Mouse (Mus musculus): ENCODE measurements around the gene Pgam2. TPM values are rescaled to one million over a fixed set of nuclear protein-coding genes. Genes with fewer than 3 reads are reported as not detected.

The Pgam2 gene
- polyA plus RNA-seq, 1 experiment from 2014 or later = 42.8 TPM

DNA sequence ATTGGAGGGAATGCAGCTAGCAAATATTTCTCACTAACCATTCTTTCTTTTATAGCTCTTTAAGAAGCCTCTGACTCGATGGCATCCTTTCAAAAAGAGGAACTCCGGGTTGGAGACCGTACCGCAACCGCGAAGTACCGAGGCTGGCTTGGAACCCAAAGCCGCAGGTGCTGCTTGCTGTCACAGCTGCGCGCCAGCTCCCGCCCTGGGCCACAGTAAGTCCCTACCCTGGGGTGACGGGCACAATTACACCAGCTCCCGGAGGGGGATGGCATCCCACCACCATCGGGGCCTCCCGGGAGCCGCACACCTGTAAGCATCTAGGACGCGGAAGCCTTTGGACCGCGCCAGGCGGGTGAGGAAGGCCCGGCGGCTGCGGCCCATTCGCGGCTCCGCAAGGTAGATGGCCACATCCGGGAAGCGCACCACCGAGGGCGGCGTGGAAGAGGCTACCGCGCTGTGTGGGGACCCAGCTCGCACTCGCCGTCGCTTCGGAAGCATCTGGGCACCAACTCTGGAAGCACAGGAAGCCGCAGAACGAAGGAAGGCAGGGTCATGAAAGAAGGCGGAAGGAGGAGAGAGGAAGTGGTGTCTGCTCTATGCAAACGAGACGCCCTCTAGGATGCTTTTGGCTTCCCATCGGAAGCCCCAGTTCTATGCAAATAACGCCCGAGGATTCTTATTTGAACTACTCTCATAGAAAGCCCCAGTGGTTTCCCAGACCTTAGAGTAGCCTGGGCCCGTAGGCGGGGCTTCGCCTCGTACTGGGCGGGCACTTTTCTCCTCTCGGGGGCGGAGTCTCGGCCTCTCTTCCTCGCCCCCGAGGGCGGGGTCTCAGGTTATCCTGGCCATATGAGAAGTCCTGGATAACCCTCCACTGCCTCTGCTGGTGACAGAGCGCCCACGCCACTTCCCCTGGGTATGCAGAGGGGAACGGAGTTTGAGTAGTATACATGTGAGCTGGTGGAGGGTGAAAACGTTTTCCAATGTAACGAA lies 34.0 kb upstream of the Pgam2 start, which contains the start of gene Polm:
Gene Polm (minus strand): TSS at position 766 of the 996 bp plus-strand sequence.
- peaks cover 21% of the 10 kb centered on the region for H3K36me3 ChIP-seq (ENCODE audit: insufficient read depth, low read length)
- H3K27me3 ChIP-seq (ENCODE audit: insufficient read depth, low read length) = no peaks in the 10 kb centered on the region
- peak within 1 kb of the TSS; percentile 76 for H3K9ac ChIP-seq (replicated peaks; ENCODE audit: low read length)
- H3K4me2 ChIP-seq (replicated peaks; ENCODE audit: low read depth, low read length) = peak within 1 kb of the TSS; percentile 78
- WGBS = under 1% methylated on average over 63 of the region's 63 CpGs
- H3K4me1 ChIP-seq (ENCODE audit: insufficient read depth, low read length) = peaks cover 11% of the 10 kb centered on the region; the same call in 1 of the 2 replicates
- 0 out of 2 replicates have a peak, but pooled peaks cover 2% of the 10 kb centered on the region for H3K9me3 ChIP-seq (ENCODE audit: low read length)
- H3K27ac ChIP-seq (ENCODE audit: low read length) = peak within 1 kb of the TSS; percentile 86
- peak within 1 kb of the TSS; percentile 64 for H3K4me3 ChIP-seq (ENCODE audit: low read length)
- ATAC-seq (ENCODE audit: low FRiP score, low TSS enrichment) = peak; percentile 97

DNA sequence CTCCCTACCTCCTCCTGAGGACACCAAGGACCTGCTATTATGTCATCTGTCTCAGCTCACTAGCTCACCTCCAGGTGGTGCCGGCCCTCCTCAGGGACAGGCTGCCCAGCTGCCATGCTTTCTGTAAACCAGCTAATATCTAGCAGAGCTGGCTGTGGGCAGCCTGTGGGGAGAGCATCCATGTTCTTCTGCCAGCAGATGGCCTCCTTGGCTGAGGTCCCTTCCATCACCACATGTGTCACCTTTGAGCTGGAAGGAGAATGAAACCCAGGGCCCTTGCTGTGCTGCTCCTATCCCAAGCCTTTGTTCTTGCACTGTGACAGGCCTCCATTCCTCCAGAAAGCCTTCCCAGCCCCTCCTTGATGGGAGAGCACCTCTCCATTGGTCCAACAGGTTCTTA lies 32.6 kb upstream of the Pgam2 start:
- ATAC-seq (ENCODE audit: low FRiP score, low TSS enrichment) = no peak
- H3K4me3 ChIP-seq (ENCODE audit: low read length) = no peak overlapping the region
- 41% methylated on average over 1 of the region's 1 CpGs for WGBS

DNA sequence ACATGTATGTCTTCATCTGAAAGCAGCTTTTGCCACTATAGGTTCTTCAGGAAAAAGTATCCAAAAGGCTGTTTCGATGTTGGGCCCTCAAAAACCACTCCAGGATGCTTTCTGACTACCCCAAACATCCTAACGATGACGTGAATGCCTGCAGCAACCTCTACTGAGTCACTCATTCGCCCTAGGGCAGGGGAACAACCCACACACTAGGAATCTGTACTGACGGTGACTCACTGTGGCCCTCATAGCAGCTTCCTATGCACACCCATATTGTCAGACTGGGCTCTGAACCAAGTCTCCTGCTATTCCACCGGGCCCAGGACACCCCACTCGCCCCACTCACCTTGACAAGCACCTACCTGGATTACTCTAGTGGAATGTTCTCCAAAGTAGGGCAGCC lies 31.5 kb upstream of the Pgam2 start:
- WGBS = 84% methylated on average over 7 of the region's 7 CpGs
- no peak for ATAC-seq (ENCODE audit: low FRiP score, low TSS enrichment)
- H3K4me1 ChIP-seq (ENCODE audit: insufficient read depth, low read length) = peaks cover 11% of the 10 kb centered on the region; the same call in 1 of the 2 replicates

More for the DNA sequence above, 32.6 kb upstream of the Pgam2 start:
- Histone ChIP-seq H3K9me3 (ENCODE audit: low read length) (0 out of 2 replicates have a peak, but pooled peaks cover 2% of the 10 kb centered on the region), H3K4me1 (ENCODE audit: insufficient read depth, low read length) (peaks cover 11% of the 10 kb centered on the region; the same call in 1 of the 2 replicates), H3K36me3 (ENCODE audit: insufficient read depth, low read length) (peaks cover 32% of the 10 kb centered on the region), H3K4me2 (replicated peaks; ENCODE audit: low read depth, low read length) (no peak overlapping the region), H3K9ac (replicated peaks; ENCODE audit: low read length) (no peak overlapping the region), H3K27me3 (ENCODE audit: insufficient read depth, low read length) (no peaks in the 10 kb centered on the region), H3K27ac (ENCODE audit: low read length) (no peak overlapping the region)

DNA sequence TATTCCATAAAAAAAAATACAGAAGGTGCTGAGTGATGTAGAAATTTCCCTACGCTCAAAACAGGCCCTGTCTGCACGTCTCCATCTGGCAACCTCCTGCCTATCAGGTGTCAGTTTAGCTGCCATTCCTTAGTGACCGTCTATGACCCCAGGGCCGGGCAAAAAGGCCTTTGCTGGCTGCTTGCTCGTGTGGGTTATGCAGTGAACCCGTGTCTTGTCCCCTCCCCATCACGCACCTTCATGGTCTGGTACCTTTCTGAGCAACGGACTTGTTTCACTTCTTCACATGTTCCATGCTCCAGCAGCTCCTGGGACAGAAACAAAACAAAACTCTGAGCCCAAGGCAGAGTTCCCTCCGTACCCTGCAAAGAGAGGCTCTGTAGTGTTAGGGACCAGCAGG lies 31.0 kb upstream of the Pgam2 start:
- H3K9ac ChIP-seq (replicated peaks; ENCODE audit: low read length) = no peak overlapping the region
- WGBS = 57% methylated on average over 9 of the region's 9 CpGs
- H3K9me3 ChIP-seq (ENCODE audit: low read length) = no peaks in the 10 kb centered on the region
- H3K4me3 ChIP-seq (ENCODE audit: low read length) = no peak overlapping the region
- peaks cover 41% of the 10 kb centered on the region for H3K36me3 ChIP-seq (ENCODE audit: insufficient read depth, low read length)
- no peak overlapping the region for H3K27ac ChIP-seq (ENCODE audit: low read length)
- ATAC-seq (ENCODE audit: low FRiP score, low TSS enrichment) = no peak
- no peaks in the 10 kb centered on the region for H3K27me3 ChIP-seq (ENCODE audit: insufficient read depth, low read length)
- H3K4me1 ChIP-seq (ENCODE audit: insufficient read depth, low read length) = peaks cover 11% of the 10 kb centered on the region; the same call in 1 of the 2 replicates
- H3K4me2 ChIP-seq (replicated peaks; ENCODE audit: low read depth, low read length) = no peak overlapping the region

More for the DNA sequence above, 31.5 kb upstream of the Pgam2 start:
- H3K4me3 ChIP-seq (ENCODE audit: low read length) = no peak overlapping the region
- peaks cover 39% of the 10 kb centered on the region for H3K36me3 ChIP-seq (ENCODE audit: insufficient read depth, low read length)
- no peaks in the 10 kb centered on the region for H3K27me3 ChIP-seq (ENCODE audit: insufficient read depth, low read length)
- no peak overlapping the region for H3K9ac ChIP-seq (replicated peaks; ENCODE audit: low read length)
- H3K27ac ChIP-seq (ENCODE audit: low read length) = no peak overlapping the region
- H3K4me2 ChIP-seq (replicated peaks; ENCODE audit: low read depth, low read length) = no peak overlapping the region
- no peaks in the 10 kb centered on the region for H3K9me3 ChIP-seq (ENCODE audit: low read length)

DNA sequence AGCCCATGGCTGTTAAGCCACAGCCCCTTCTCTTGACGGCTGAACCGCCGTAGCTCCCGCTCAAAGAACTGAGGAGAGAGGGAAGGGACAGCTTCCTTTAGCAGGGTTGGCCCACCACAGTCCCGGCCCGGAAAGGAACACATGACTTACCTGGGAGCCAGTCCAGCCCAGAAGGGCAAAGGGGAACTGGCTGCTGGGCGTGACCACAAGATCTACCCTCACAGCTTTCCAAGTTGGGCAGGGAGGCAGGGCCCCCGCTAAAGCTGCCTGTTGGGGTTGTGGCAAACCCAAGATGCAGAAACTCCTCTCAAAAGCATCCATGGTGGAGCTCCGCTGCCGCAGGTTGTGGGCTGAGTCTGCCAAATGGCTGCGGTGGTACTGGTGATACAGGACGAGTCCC lies 25.8 kb upstream of the Pgam2 start:
- no peaks in the 10 kb centered on the region for H3K4me1 ChIP-seq (ENCODE audit: insufficient read depth, low read length)
- no peak overlapping the region for H3K9ac ChIP-seq (replicated peaks; ENCODE audit: low read length)
- H3K27me3 ChIP-seq (ENCODE audit: insufficient read depth, low read length) = no peaks in the 10 kb centered on the region
- peaks cover 45% of the 10 kb centered on the region for H3K36me3 ChIP-seq (ENCODE audit: insufficient read depth, low read length)
- no peak overlapping the region for H3K4me3 ChIP-seq (ENCODE audit: low read length)
- 94% methylated on average over 12 of the region's 12 CpGs for WGBS
- no peak overlapping the region for H3K27ac ChIP-seq (ENCODE audit: low read length)
- no peak for ATAC-seq (ENCODE audit: low FRiP score, low TSS enrichment)
- no peak overlapping the region for H3K4me2 ChIP-seq (replicated peaks; ENCODE audit: low read depth, low read length)
- H3K9me3 ChIP-seq (ENCODE audit: low read length) = no peaks in the 10 kb centered on the region

DNA sequence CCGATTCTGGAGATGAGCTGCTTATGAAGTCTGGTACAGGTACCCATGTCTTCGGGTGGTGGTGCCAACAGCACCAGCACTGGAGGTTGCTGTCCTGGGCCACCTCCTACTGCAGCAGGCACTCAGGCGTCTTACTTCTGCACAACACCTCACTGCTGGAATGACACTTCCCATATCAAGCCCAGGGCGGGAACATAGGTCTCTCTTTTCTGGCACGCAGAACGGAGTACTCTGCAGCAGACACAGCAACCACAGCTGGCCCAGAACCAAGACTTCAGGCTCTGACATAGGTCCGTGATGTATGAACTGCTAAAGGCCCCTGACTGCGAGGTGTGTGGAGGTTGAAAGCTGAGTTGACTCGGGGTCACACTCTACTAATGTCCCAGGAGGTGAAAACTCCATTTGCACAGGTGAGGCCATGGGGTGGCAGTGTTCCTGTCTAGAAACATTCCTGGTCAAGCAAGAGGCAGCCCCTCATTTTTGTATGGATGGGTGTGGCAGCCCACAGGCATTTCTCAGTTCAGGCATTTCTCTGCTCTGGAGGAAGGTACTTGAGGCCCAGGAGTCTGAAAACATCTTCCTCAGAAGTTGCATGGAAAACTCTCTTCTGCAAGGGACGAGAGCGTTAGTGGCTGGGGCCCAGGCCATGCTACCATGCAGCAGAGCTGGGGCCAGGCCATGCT lies 25.1 kb upstream of the Pgam2 start:
- no peak overlapping the region for H3K4me2 ChIP-seq (replicated peaks; ENCODE audit: low read depth, low read length)
- H3K36me3 ChIP-seq (ENCODE audit: insufficient read depth, low read length) = peaks cover 40% of the 10 kb centered on the region
- no peak overlapping the region for H3K4me3 ChIP-seq (ENCODE audit: low read length)
- no peak overlapping the region for H3K27ac ChIP-seq (ENCODE audit: low read length)
- WGBS = 88% methylated on average over 11 of the region's 11 CpGs
- ATAC-seq (ENCODE audit: low FRiP score, low TSS enrichment) = no peak
- H3K9ac ChIP-seq (replicated peaks; ENCODE audit: low read length) = no peak overlapping the region
- H3K9me3 ChIP-seq (ENCODE audit: low read length) = no peaks in the 10 kb centered on the region
- no peaks in the 10 kb centered on the region for H3K27me3 ChIP-seq (ENCODE audit: insufficient read depth, low read length)
- H3K4me1 ChIP-seq (ENCODE audit: insufficient read depth, low read length) = no peaks in the 10 kb centered on the region

DNA sequence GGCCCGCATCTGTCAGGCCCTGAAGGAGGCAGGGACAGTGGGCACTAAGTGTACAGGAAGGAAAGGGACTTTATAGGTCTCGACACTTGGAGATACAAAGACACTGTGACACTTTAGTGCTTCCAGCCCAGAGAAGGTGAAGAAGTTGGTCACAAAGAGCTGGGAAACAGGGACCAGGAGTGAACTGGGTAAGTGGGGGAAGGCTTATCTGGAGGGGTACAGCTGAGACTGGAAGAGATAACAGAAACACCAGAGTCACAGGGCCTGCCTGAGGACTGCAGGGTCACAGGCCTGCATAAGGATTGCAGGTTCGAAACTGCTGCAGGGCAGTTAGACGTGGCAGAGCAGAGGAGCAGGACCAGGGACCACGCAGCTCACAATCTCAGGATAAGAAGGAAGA lies 24.4 kb upstream of the Pgam2 start:
- H3K27ac ChIP-seq (ENCODE audit: low read length) = no peak overlapping the region
- no peaks in the 10 kb centered on the region for H3K27me3 ChIP-seq (ENCODE audit: insufficient read depth, low read length)
- WGBS = 93% methylated on average over 5 of the region's 5 CpGs
- no peak overlapping the region for H3K9ac ChIP-seq (replicated peaks; ENCODE audit: low read length)
- no peak overlapping the region for H3K4me2 ChIP-seq (replicated peaks; ENCODE audit: low read depth, low read length)
- no peaks in the 10 kb centered on the region for H3K9me3 ChIP-seq (ENCODE audit: low read length)
- no peaks in the 10 kb centered on the region for H3K4me1 ChIP-seq (ENCODE audit: insufficient read depth, low read length)
- no peak for ATAC-seq (ENCODE audit: low FRiP score, low TSS enrichment)
- peaks cover 36% of the 10 kb centered on the region for H3K36me3 ChIP-seq (ENCODE audit: insufficient read depth, low read length)
- no peak overlapping the region for H3K4me3 ChIP-seq (ENCODE audit: low read length)

DNA sequence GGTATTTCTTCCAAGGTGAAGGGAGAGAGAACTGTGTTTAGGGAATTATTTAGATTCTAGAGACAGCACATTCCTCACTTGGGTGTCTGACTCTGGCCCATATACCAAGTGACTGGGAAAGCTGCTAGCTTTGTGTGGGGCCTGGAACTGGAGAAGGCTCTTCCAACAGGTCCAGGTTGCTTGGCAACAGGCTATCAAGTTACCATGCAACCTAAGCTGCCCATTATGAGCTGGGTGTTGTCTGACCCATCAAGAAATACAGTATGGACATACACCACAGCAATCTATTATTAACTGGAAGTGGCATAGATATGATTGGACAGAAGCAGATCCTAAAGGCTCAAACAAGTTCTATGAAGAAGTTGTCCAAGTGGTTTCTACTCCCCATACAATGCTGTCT lies 21.9 kb upstream of the Pgam2 start:
- H3K27ac ChIP-seq (ENCODE audit: low read length) = no peak overlapping the region
- H3K4me2 ChIP-seq (replicated peaks; ENCODE audit: low read depth, low read length) = no peak overlapping the region
- ATAC-seq (ENCODE audit: low FRiP score, low TSS enrichment) = no peak

DNA sequence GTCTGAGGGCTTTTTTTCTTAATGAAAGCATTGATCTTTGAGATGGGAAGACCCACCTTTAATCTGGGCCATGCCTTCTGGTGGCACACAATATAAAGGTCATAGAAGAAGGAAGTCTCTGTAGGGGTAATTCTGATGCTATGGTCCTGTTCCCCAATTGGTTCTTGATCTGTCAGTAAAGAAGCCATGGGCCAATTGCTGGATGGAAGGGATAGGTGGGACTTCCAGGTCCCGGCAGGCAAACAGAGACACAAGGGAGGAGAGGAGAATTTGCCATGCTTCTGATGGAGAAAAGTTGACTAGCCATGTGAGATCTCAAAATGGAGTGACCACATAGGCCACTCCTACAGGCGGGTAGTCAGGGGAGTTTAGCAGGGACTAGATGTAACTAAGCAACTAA lies 15.7 kb upstream of the Pgam2 start:
- H3K4me3 ChIP-seq (ENCODE audit: low read length) = no peak overlapping the region
- no peak overlapping the region for H3K4me2 ChIP-seq (replicated peaks; ENCODE audit: low read depth, low read length)
- no peaks in the 10 kb centered on the region for H3K9me3 ChIP-seq (ENCODE audit: low read length)
- H3K36me3 ChIP-seq (ENCODE audit: insufficient read depth, low read length) = no peaks in the 10 kb centered on the region
- H3K27ac ChIP-seq (ENCODE audit: low read length) = no peak overlapping the region
- no peak overlapping the region for H3K9ac ChIP-seq (replicated peaks; ENCODE audit: low read length)
- no peak for ATAC-seq (ENCODE audit: low FRiP score, low TSS enrichment)
- no peaks in the 10 kb centered on the region for H3K27me3 ChIP-seq (ENCODE audit: insufficient read depth, low read length)
- WGBS = 69% methylated on average over 2 of the region's 2 CpGs
- H3K4me1 ChIP-seq (ENCODE audit: insufficient read depth, low read length) = no peaks in the 10 kb centered on the region

More for the DNA sequence above, 21.9 kb upstream of the Pgam2 start:
- peaks cover 14% of the 10 kb centered on the region for H3K36me3 ChIP-seq (ENCODE audit: insufficient read depth, low read length)
- no peak overlapping the region for H3K4me3 ChIP-seq (ENCODE audit: low read length)
- no peaks in the 10 kb centered on the region for H3K9me3 ChIP-seq (ENCODE audit: low read length)
- H3K4me1 ChIP-seq (ENCODE audit: insufficient read depth, low read length) = no peaks in the 10 kb centered on the region
- no peak overlapping the region for H3K9ac ChIP-seq (replicated peaks; ENCODE audit: low read length)
- no peaks in the 10 kb centered on the region for H3K27me3 ChIP-seq (ENCODE audit: insufficient read depth, low read length)

All from kidney, embryonic 16.5 days (tissue).